Mouse (Mus musculus) gastrocnemius, postnatal 10 days (tissue): ENCODE measurements at regions not wholly inside any gene's neighbourhood (a gene's known extent, or its start where the extent isn't known, plus 50 kb on each side); places are given as distances from the start of the nearest gene placed in this dataset.
"Not testable (repeated sequence)": the region's sequence is repeated elsewhere in the genome, so short reads cannot be mapped to it uniquely, and the experiment has no call there.

Source experiments
- DNase-seq: peaks from one replicate; pipeline ENCODE4 v3.0.0; 2021; ENCODE audit warnings: mixed read lengths

- peak; percentile 8 for DNase-seq
Observed at GRCm38 (mm10) chr6:89153027-89153662, 209.3 kb downstream of the Plxna1 start.

DNA sequence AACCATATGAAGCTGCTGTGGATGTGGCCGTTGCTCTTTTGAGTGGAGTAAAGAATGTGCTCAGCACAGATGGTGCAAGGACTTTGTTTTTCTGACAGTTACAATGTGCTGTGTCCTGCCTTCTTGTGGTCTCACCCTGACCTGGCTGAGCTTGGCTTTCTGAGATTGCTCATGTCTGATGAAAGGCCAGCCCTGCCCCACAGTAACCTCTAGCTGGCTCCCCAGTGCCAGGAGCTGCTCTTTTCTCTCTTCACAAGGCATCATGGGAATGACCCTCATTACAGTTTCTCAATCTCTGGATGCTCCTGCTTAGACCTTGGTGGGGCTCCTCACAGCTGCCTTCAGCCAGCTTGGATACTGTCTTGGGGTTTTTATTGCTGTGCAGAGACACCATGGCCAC is 204.9 kb downstream of the Plxna1 start:
- DNase-seq = no peak

DNA sequence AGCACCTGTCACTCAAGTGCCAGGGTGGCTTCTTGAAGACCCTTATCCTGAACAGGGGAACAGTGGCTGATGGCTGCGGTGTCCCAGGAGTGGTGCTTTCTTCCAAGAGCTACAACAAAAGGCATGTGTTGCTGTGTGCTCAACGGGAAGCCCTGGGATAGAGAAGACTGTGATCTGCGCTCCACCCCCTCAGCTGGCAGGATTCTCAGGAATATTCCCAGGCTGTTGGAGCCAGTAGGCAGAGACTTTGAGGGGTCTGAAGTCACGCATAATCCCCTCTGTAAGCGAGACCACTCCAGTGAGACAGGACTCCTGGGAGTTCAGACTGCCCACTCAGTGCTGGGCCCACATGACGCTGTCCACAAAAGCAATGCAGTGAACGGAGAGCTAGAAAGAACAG is 202.4 kb downstream of the Plxna1 start:
- no peak for DNase-seq

DNA sequence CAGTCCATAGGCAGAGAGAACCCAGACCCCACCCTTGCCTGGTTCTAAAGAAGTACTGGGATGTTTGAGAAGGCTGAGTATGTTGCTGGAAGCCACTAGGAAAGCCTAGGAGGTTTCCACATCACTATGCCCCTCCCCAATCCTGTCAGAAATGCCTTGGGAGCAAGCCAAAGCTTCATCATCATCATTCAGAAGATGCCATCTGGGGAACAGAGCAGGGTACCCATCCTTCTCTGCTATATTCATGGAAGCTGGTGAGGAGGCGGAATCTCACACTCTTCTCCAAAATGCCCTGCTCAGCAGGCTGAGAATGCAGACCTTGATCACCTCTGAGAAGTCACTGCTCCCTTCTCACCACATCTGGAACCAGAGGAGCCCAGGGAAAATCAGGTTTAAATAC is 200.7 kb downstream of the Plxna1 start:
- no peak for DNase-seq

GRCm38 (mm10) chr6:89169520-89169919 is 192.9 kb downstream of the Plxna1 start:
- no peak for DNase-seq

GRCm38 (mm10) chr6:89184920-89185319 is 177.5 kb downstream of the Plxna1 start:
- DNase-seq = not testable (repeated sequence)

- not testable (repeated sequence) for DNase-seq
Observed at GRCm38 (mm10) chr6:89200514-89201284, 161.7 kb downstream of the Plxna1 start.

- no peak for DNase-seq
Observed at GRCm38 (mm10) chr6:89215021-89215420, 147.4 kb downstream of the Plxna1 start.

DNA sequence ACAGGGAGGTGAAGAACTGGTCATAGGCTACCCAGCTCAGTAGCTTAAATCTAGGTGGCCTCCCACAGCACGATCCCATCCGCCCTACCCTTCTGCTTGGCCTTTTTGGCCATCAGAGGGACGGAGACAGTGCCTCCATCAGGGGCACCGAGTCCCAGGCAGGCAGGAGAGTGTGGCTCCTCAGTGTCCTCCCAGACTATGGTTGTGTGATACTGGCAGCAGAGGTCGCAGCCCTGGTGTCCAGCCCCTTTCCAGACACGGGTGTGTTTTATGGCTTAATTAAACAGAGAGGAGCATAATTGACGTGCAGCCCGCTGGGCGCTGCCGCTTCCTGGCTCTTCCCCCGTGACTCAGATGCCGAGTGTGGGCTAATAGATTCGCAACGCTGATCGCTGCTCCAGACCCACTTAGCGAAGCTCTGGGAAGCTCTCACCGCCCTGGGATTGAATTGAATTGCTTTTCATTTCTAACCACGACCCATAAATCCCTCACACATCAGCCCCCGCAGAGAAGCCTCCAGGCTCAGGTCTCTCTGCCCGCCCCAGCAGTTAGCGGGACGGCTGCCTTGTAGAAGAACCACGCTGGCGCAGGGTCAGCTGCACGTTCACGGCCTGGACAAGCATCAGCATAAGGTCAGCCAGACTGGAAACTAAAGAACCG is 126.9 kb downstream of the Plxna1 start:
- peak; percentile 48 for DNase-seq

- no peak for DNase-seq
Observed at GRCm38 (mm10) chr6:89236226-89236625, 126.2 kb downstream of the Plxna1 start.

DNA sequence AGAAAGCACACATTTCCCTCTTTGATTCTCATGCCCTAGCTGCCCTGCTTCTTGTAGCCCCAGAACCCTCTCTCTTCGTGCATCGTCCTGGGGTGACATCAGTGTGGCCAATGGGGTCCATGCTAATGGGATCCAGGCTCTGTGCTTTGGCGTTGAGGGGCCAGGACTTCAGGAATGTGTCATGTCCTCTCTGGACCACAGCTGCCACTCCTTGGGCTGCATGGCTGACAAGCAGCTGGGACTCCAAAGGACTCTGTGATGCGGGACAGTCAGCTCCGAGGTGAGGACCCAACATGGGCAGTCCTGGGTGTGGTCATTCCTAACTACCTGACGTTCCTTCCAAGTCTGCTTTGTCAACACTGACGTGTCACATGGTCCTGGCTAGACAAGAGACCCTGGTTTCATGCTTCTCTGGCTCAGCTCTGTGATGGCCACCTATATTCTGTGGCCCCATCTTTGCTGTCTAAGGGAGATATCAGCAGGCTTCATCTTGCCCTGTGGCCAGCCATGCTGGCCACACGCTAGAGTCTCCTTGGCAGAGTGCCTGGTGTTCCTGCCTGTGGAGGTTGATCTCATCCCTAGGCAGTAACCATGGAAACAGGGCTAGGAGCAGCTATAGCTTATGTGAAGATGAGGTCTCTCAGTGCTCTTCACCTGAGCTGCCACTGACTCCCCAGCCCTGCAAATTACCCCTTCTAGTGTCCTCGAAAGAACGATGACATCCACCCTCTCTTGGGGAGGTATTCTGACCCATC is 125.4 kb downstream of the Plxna1 start:
- no peak for DNase-seq

GRCm38 (mm10) chr6:89238871-89239270 is 123.5 kb downstream of the Plxna1 start:
- no peak for DNase-seq

DNA sequence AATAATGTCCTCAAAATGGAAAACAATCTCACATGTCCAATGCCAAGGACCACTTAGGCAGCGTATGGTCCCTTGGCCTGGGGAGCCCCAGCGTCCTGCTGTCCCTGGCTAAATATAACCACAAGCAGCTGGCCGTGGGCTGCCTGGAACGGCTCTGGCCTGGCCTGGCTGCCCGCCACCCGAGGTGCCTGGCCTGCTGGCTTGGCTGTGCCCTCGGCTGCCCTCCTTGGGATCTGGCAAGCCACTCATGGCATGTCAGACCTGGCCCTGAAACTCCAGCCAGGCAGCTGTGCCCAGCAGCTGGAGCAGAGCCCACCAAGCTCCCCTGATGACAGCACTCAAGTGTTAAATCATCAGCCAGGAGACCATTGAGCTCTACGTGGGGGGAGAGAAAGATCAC is 122.9 kb downstream of the Plxna1 start:
- DNase-seq = peak; percentile 86

DNA sequence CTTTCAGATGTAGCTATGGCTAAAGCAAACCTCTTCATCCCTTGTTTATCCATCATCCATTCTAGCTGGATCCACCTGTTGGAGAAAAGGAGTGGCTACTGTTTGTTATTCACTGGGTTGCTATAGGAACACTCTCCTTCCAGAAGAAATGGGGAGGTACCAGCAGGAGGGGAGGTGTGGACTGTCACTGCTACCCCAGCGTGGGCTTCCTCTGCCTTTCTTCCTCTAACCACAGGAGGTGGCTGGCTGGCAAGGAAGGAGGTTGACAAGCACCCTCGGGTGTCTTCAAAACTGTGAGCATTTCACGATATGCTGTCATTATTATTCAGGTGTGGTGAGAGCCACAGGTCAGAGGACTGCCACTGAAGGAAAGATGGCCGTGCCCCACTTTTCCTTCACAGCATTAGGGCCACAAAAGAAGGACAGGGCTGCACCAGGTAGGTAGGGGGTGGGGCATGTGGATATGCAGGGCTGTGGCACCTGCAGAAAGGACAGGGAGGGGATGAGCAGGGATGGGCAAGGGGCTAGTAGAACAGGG is 122.2 kb downstream of the Plxna1 start:
- no peak for DNase-seq

- peak; percentile 50 for DNase-seq
Observed at GRCm38 (mm10) chr6:89242371-89243288, 119.8 kb downstream of the Plxna1 start.

GRCm38 (mm10) chr6:89245506-89245905 is 116.9 kb downstream of the Plxna1 start:
- no peak for DNase-seq

- no peak for DNase-seq
Observed at GRCm38 (mm10) chr6:89246261-89246660, 116.2 kb downstream of the Plxna1 start.

DNA sequence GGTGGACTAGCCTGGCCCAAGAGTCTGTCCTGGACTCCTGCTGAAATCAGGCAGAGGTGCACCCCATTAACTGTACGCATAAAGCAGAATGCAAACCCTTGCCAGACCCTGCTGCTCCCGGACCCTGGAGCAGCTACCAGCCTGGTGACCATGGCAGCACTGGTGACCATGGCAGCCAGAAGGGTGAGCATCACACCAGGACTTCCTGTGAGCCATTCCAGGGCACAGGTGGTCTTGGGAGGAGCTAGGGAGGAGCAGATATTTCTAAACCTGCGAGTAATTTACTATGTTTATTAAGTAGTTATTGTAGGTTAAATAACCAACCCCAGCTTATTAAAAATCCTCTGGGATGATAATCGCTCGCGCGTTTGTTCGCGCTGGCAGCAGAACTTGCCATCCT is 113.8 kb downstream of the Plxna1 start:
- DNase-seq = no peak

DNA sequence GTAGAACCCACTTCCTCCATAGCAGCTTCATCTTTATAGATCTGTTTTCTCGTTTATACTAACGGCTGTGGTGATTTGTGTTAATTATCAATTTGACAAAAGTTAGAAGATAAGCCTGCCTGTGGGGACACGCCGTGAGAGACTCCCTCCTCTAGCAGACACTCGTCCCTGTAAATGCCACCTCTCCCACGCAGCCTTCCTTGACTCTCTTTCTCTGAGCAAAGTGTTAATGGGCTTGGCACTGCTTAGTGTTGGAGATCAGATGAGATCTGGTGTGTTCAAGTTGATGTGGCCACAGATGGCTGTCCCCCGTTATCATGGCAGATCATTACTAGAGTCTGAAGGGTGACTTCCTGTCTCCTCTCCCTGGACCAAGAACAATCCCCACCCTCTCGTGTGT is 113.1 kb downstream of the Plxna1 start:
- no peak for DNase-seq

DNA sequence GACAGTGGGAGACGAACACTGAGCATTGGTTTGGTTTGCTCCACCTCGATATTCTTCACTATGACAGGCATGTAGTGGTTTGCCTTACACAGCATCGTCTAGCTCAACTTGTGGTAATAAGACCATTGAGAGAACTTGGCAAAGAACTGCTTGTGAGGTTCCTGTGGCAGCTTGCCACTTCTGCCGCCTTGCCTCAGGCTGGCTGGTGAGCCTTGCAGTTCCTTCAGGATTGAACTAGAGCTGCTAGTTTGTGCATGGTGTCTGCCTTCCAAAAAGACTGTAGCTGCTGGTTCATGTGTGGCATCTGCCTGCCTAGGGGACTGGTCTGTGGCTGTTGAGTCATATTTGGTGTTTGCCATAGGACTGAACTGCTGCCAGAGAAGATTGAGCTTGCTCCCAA is 110.8 kb downstream of the Plxna1 start:
- DNase-seq = no peak

- DNase-seq = no peak
Observed at GRCm38 (mm10) chr6:89256022-89256421, 106.4 kb downstream of the Plxna1 start.
